ENCODE assay signal across 21 mouse cellular contexts in genomic region chr15:7123781-7124450, GRCm38 (mm10). TPM values are rescaled to one million over a fixed set of nuclear protein-coding genes. Genes with fewer than 3 reads are reported as not detected.
DNase-seq lines count a peak whose midpoint lies in the region; ATAC-seq and TF ChIP-seq lines count a peak whose summit lies in the region.
"Had no signal": no experiment of that assay in that cellular context is flagged by ENCODE, and none has a peak within 500 bp of the region (broad histone marks: within the 10 kb centered on the region; RNA-seq: fewer than 3 reads in every experiment).

No protein-coding gene starts in this region.

- TF ChIP-seq CTCF in ES-Bruce4 (IDR thresholded peaks at IDR 0.05; ENCODE audit: low read depth, low read length) = no peak

- TF ChIP-seq EP300 in ES-Bruce4 (IDR thresholded peaks at IDR 0.05; ENCODE audit: insufficient read depth, low read depth, low read length) = no peak

- no peak overlapping the region for H3K27ac ChIP-seq in embryonic facial prominence, embryonic 11.5 days (replicated peaks; ENCODE audit: low read depth, low read length)
- no peak overlapping the region for H3K27ac ChIP-seq in embryonic facial prominence, embryonic 10.5 days (replicated peaks)
- H3K27ac ChIP-seq in ES-Bruce4 (ENCODE audit: insufficient read depth, low read length) = 0 out of 2 replicates have a peak overlapping the region, but pooled peaks have one; percentile 5
- no peak overlapping the region for H3K27ac ChIP-seq in forebrain, embryonic 13.5 days
- H3K27ac ChIP-seq: embryonic facial prominence, embryonic 13.5 days; gastrocnemius, adult 2 months; hindbrain, embryonic 12.5 days; left cerebral cortex, adult 2 months; liver, embryonic 13.5 days had no signal

- no peak overlapping the region for H3K4me2 ChIP-seq in embryonic facial prominence, embryonic 11.5 days (ENCODE audit: low read depth, low read length)
- no peak overlapping the region for H3K4me2 ChIP-seq in forebrain, embryonic 13.5 days
- H3K4me2 ChIP-seq: embryonic facial prominence, embryonic 13.5 days; heart, embryonic 12.5 days; hindbrain, embryonic 12.5 days; liver, embryonic 13.5 days; lung, embryonic 14.5 days had no signal

- H3K36me3 ChIP-seq in embryonic facial prominence, embryonic 11.5 days (replicated peaks; ENCODE audit: control insufficient read depth, insufficient read depth, low read depth, low read length) = no peaks in the 10 kb centered on the region
- no peaks in the 10 kb centered on the region for H3K36me3 ChIP-seq in embryonic facial prominence, embryonic 10.5 days (replicated peaks)
- no peaks in the 10 kb centered on the region for H3K36me3 ChIP-seq in ES-Bruce4 (ENCODE audit: control insufficient read depth, insufficient read depth, low read length, poor library complexity, severe bottlenecking)
- no peaks in the 10 kb centered on the region for H3K36me3 ChIP-seq in forebrain, embryonic 13.5 days (ENCODE audit: poor library complexity, severe bottlenecking)
- H3K36me3 ChIP-seq: embryonic facial prominence, embryonic 13.5 days; heart, embryonic 12.5 days; hindbrain, embryonic 12.5 days; liver, embryonic 13.5 days had no signal

- H3K9me3 ChIP-seq in embryonic facial prominence, embryonic 11.5 days (replicated peaks; ENCODE audit: control insufficient read depth, low read length) = no peaks in the 10 kb centered on the region
- H3K9me3 ChIP-seq in embryonic facial prominence, embryonic 10.5 days = no peaks in the 10 kb centered on the region
- H3K9me3 ChIP-seq in ES-Bruce4 (replicated peaks; ENCODE audit: control insufficient read depth, insufficient read depth, low read length, poor library complexity, severe bottlenecking) = peaks cover 10% of the 10 kb centered on the region
- no peaks in the 10 kb centered on the region for H3K9me3 ChIP-seq in forebrain, embryonic 13.5 days (replicated peaks)
- H3K9me3 ChIP-seq: embryonic facial prominence, embryonic 13.5 days; heart, embryonic 12.5 days; hindbrain, embryonic 12.5 days; liver, embryonic 13.5 days had no signal

- no peaks in the 10 kb centered on the region for H3K4me1 ChIP-seq in embryonic facial prominence, embryonic 11.5 days (ENCODE audit: control insufficient read depth, insufficient read depth, low read length)
- peaks cover 10% of the 10 kb centered on the region for H3K4me1 ChIP-seq in embryonic facial prominence, embryonic 10.5 days
- no peaks in the 10 kb centered on the region for H3K4me1 ChIP-seq in ES-Bruce4 (ENCODE audit: control insufficient read depth, insufficient read depth, low read length)
- H3K4me1 ChIP-seq in forebrain, embryonic 13.5 days = peaks cover 9% of the 10 kb centered on the region
- H3K4me1 ChIP-seq: heart, embryonic 12.5 days; liver, embryonic 13.5 days had no signal

- intact Hi-C loops in left cerebral cortex, postnatal 14 days (cut with DNase I) = no loop called here

- peak; percentile 20 for DNase-seq in embryonic facial prominence, embryonic 11.5 days (ENCODE audit: low spot score)
- no peak for DNase-seq in embryonic facial prominence, embryonic 10.5 days (ENCODE audit: low spot score)
- DNase-seq in kidney, adult 9 months = peak; percentile 81
- no peak for DNase-seq in kidney, postnatal 10 days
- DNase-seq in kidney, postnatal 36 days = peak; percentile 33 to 66
- no peak for DNase-seq in left cerebral cortex, postnatal 14 days (ENCODE audit: low spot score in 2 of 2)
- DNase-seq: adrenal gland, postnatal 10 days; cerebellum, adult 9-11 months; gastrocnemius, adult 2 months; heart, postnatal 14 days; liver, embryonic 13.5 days; lung, embryonic 14.5 days; lung, postnatal 36 days; right cerebral cortex, adult 18-20 months had no signal

- WGBS in embryonic facial prominence, embryonic 11.5 days = 54% methylated on average over 5 of the region's 5 CpGs
- 58% methylated on average over 5 of the region's 5 CpGs for WGBS in embryonic facial prominence, embryonic 10.5 days
- WGBS in forebrain, embryonic 13.5 days = 62% methylated on average over 5 of the region's 5 CpGs

- H3K9ac ChIP-seq in embryonic facial prominence, embryonic 11.5 days (replicated peaks; ENCODE audit: low read length) = no peak overlapping the region
- H3K9ac ChIP-seq in ES-Bruce4 (ENCODE audit: low read depth, poor library complexity, severe bottlenecking) = peak overlapping the region; percentile 34; the same call in 1 of the 2 replicates
- no peak overlapping the region for H3K9ac ChIP-seq in forebrain, embryonic 13.5 days
- H3K9ac ChIP-seq: embryonic facial prominence, embryonic 13.5 days; heart, embryonic 12.5 days; hindbrain, embryonic 12.5 days; liver, embryonic 13.5 days; lung, embryonic 14.5 days had no signal

- TF ChIP-seq POLR2A in ES-Bruce4 (IDR thresholded peaks at IDR 0.05; ENCODE audit: insufficient read depth, low read length) = no peak

- H3K4me3 ChIP-seq in embryonic facial prominence, embryonic 11.5 days (ENCODE audit: low read depth, low read length) = no peak overlapping the region
- H3K4me3 ChIP-seq in embryonic facial prominence, embryonic 10.5 days = no peak overlapping the region
- no peak overlapping the region for H3K4me3 ChIP-seq in ES-Bruce4 (ENCODE audit: low read depth, low read length)
- H3K4me3 ChIP-seq in forebrain, embryonic 13.5 days = no peak overlapping the region
- H3K4me3 ChIP-seq: embryonic facial prominence, embryonic 13.5 days; gastrocnemius, adult 2 months; heart, embryonic 12.5 days; hindbrain, embryonic 12.5 days; left cerebral cortex, adult 2 months; liver, embryonic 13.5 days had no signal

- no peaks in the 10 kb centered on the region for H3K27me3 ChIP-seq in embryonic facial prominence, embryonic 11.5 days (ENCODE audit: control insufficient read depth, insufficient read depth, low read length)
- H3K27me3 ChIP-seq in embryonic facial prominence, embryonic 10.5 days (replicated peaks; ENCODE audit: low read depth, poor library complexity, severe bottlenecking) = peaks cover 9% of the 10 kb centered on the region
- no peaks in the 10 kb centered on the region for H3K27me3 ChIP-seq in ES-Bruce4 (ENCODE audit: control insufficient read depth, insufficient read depth, low read length, poor library complexity, severe bottlenecking)
- H3K27me3 ChIP-seq in forebrain, embryonic 13.5 days = no peaks in the 10 kb centered on the region
- H3K27me3 ChIP-seq: heart, embryonic 12.5 days had no signal

- no peak for ATAC-seq in embryonic facial prominence, embryonic 11.5 days (replicated peaks; ENCODE audit: insufficient number of reproducible peaks, low FRiP score, low TSS enrichment, low read depth)
- ATAC-seq in forebrain, embryonic 13.5 days = no peak
- ATAC-seq: activated CD4-positive, CD25-positive, alpha-beta regulatory T cell, adult 4 months had no signal

RNA-seq across cellular contexts. Expression of gene Lifr, which starts 33.5 kb away (rescaled TPM):
- polyA plus RNA-seq in embryonic facial prominence, embryonic 11.5 days (2014; fragmentation: Nextera tagmentation; extraction: Ambion mirVana) = 19.8 and 22.9 TPM in 2 replicates
- 10.0 and 11.0 TPM in 2 replicates for polyA plus RNA-seq in embryonic facial prominence, embryonic 10.5 days (2016; fragmentation: Nextera tagmentation; extraction: Ambion mirVana)
- polyA plus RNA-seq in ES-Bruce4 (2011; ENCODE audit: insufficient read depth, insufficient read length, low read depth, missing spikeins) = 32.0 and 33.8 TPM in 2 replicates
- total RNA-seq in left cerebral cortex, postnatal 14 days (2021) = 10 to 100 TPM; 37.7 to 41.2 TPM
- polyA plus RNA-seq in forebrain, embryonic 13.5 days (2015; fragmentation: Nextera tagmentation; extraction: Ambion mirVana) = 4.5 and 4.6 TPM in 2 replicates

Comparison
In these comparisons a context has a peak if more than half of its experiments do, and no peak if none do; other contexts are left out.
1. DNase-seq: peak in embryonic facial prominence, embryonic 11.5 days (single experiment), kidney, adult 9 months (single experiment) and kidney, postnatal 36 days (2 of 2); none in embryonic facial prominence, embryonic 10.5 days (single experiment), kidney, postnatal 10 days (single experiment) and left cerebral cortex, postnatal 14 days (0 of 2).